Mouse (Mus musculus) liver, adult (tissue): ENCODE measurements around the gene Btbd2.

Experiments used
- GATA4 ChIP-seq: IDR thresholded peaks from 2 replicates; pipeline ENCODE4 v1.6.1; 2014; ENCODE audit warnings: mild to moderate bottlenecking, low read length; ENCODE audit not compliant: insufficient replicate concordance

The Btbd2 gene

DNA sequence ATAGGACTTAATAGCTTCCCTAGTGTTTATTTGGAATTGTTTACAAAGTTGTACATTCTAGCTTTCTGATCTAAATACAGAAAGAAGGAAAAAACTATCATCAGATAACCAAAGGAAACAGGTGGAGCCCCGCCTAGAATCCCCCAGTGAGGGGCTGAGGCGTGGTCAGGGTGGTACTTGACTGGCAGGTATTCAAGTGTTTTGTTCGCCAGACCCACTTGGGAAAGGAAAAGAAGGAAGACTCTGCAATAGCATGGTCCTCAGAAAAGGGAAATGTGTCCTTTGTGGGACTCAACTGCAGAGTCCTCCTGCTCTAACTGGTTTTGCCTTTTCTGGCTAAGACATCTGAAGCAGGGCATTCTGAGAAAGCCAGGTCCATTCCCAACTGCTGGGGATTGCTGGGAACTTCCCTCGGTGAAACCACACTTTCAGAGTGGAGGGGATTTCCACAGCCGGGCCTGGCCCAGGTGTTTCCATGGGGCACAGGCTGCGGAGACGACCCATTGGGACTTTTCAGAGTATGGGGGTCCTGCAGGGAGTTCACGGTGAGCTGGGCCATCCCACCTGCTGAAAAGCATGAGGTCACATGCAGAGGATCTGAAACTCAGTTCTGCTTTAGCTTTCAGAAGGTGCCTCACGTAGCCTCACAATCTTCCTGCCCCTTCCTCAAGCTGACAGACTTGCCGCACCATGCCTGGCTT is 39.1 kb upstream of the Btbd2 start:
- TF ChIP-seq GATA4: no peak

DNA sequence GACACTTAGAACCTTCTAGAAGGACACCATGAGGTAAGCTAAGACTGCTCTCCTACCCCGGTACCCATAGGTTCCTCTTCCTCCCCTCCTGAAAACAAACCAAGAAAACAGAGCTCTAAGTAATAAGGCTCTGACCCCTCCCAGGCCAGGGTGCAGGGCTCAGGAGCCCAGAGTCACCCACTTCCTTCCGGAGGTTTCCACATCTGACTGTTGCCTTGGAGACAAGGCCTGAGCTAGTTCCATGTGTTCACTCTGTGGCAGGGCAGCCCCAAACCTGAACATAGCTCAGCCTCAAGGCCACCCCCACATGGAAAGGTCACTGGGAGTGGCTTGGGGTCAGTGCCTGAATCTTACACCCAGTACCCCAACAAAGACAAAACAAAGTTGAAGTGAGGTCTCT is 38.3 kb upstream of the Btbd2 start:
- TF ChIP-seq GATA4: no peak

GRCm38 (mm10) chr10:80694159-80694938 is 37.5 kb upstream of the Btbd2 start:
- TF ChIP-seq GATA4: no peak

GRCm38 (mm10) chr10:80693401-80694045 is 36.7 kb upstream of the Btbd2 start:
- TF ChIP-seq GATA4: no peak

DNA sequence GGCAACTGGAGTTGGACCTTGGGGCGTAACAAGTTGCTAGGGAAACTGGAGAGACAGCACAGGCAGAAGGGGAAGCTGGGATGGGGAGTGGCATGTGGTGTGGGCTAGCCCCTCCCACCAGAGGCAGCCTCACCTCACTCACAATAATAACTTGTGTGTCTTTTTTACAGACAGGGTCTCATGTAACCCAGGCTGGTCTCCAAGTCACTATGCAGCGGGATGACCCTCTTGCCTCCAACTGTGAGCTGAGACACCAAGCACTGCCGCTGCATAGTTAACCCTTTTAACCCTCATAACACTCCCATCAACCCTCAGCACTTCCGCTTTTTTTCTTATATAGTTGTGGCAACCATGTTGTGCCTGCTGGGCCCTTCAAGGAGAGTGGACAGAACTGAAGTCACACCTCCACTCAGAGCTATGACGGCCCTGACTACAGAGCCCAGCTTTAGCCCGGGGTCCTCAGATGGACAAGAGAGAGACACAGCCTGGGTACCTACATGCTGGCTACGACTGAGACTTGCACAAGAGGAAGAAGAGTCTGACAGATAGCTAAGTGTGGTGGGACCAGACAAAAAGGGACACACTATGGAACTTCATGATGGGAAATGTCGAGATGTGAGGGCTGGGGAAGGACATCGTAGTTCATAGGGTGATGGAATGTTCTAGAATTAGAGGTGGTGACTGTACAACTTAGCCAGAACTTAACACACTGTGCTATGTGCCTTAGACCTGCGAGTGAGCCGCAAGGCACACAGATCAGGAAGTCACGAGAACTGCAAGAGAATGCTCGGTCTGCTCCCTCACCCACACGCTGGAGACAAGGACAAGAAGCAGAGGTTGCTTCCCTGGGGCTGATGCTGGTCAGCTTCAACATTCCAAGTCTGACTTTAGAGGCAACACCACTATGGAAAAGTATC is 35.6 kb upstream of the Btbd2 start:
- TF ChIP-seq GATA4: no peak

DNA sequence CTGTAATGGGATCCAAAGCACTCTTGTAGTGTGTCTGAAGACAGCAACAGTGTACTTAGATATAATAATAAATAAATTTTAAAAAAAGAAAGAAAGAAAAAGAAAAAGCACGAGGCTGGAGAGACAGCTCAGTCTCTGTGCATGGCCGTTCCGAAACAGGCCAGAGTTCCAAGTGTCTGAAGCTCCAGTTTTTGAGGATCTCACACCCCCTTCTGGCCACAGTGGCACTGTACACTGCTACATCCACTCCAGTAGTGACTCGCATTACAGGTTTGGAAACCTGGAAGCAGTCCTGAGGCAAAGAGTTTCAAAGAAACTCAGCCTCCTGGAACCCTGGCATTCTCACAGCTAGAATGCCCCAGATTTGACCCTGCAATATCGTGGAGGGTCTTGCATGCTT is 31.0 kb upstream of the Btbd2 start:
- TF ChIP-seq GATA4: no peak

- TF ChIP-seq GATA4: no peak
These were observed 29.7 kb upstream of the Btbd2 start for GRCm38 (mm10) chr10:80686617-80687016.

DNA sequence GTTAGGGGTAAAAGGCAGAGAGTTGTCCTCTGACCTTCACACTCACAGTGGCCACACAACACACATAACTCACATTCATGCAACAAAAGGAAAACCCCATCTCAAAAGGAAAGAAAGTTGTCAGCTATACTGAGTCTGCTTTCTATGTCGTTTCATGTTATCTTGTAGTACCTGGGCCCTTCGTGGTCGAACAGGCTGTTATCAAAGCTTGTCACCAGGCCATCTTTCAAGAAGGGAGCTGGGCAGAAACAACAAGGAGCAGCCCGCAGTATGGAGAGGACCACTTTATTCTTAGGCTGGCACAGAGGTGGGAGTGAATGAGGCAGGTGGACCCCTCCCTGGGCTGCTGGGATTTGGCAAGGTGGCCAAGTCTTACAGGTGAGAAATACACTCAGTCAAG is 28.1 kb upstream of the Btbd2 start:
- TF ChIP-seq GATA4: no peak

- TF ChIP-seq GATA4: no peak
These were observed 27.3 kb upstream of the Btbd2 start for GRCm38 (mm10) chr10:80684214-80684613.

- no peak for TF ChIP-seq GATA4
These were observed 26.8 kb upstream of the Btbd2 start for GRCm38 (mm10) chr10:80683647-80684046.

DNA sequence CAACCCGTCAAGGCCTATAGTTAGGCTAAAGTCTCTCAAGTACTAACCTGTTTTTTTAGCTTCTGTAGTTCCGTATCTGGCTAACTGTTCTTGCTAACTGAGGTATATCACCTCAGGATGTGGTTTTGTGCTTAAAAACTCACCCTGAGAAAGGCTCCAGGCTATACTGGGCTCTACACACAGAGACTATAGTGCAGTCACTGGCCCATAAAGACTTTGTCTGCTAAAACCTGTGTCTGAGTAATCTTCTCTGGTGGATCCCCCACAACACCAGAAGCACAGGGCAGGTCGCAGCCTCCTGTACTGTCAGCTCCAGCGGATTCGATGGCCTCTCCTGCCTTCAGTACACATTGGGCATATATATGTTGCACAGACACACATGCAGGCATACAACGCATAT is 25.1 kb upstream of the Btbd2 start:
- TF ChIP-seq GATA4: no peak

DNA sequence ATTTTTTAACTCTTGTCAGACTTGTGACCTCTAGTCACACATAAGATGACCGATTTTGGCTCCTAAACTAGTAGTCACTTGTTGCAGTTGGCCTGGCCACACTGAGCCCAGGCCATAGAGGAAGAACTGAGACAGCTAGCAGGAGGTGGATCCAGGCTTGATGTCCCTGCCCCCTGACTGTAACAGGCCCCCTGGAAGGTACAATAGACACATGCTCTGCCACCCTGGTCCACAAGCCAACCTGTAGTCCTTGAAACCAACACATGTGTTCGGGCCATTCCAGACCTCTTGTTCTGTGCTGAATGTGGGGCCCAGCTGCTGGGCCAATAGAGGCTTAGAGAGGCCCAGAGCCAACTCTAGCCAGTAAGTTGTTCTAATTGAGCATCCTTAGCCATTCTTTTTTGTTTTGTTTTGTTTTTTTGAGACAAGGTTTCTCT is 23.4 kb upstream of the Btbd2 start:
- no peak for TF ChIP-seq GATA4

GRCm38 (mm10) chr10:80679556-80680259 is 22.8 kb upstream of the Btbd2 start:
- TF ChIP-seq GATA4: no peak

DNA sequence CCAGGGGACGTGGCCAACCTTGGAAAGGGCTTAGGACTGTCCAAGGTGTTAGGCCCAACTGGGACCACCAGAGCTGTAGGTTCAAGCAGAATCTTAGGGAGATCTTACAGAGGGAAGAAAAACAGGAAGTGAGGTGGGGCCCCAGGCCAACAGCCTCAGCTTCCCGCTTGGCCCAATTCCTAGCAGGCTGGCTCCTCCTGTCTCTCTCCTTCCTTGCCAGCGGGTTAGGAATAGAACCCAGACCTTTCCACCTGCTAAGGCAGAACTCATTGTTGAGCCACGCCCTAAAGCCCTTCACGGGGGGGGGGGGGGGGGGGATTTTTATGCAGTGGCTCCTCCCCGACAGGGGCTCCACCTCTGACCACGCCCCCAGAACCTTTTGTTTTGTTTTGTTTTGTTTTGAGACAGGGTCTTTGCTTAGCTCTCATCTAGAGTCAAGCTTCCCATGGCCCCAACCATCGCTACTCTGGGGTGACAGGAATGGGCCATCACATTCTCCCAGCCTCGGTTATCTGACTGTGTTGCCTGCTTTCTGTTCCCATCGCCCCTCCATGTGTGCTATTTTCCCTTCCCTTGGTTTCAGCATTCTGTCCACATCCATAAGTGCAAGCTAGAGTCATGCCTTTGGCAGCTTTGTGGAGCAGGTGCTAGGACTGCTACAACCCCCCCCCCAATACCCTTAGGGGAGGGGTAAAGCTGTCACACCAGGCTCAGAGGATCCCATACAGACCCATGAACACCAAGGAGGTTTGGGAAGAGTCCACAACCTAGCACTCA is 21.9 kb upstream of the Btbd2 start:
- no peak for TF ChIP-seq GATA4
